Comparison of ENCODE assay signal across 10 mouse cellular contexts in genomic region chr14:22907221-22907620, GRCm38 (mm10).
DNase-seq lines count a peak whose midpoint lies in the region; ATAC-seq lines count a peak whose summit lies in the region.
"Had no signal": no experiment of that assay in that cellular context is flagged by ENCODE, and none has a peak within 500 bp of the region (broad histone marks: within the 10 kb centered on the region; RNA-seq: fewer than 3 reads in every experiment).

No protein-coding gene starts in this region.

- H3K36me3 ChIP-seq in kidney, embryonic 16.5 days (ENCODE audit: insufficient read depth, low read length): no peaks in the 10 kb centered on the region
- H3K36me3 ChIP-seq in hindbrain, embryonic 15.5 days: no peaks in the 10 kb centered on the region
- no peaks in the 10 kb centered on the region for H3K36me3 ChIP-seq in neural tube, embryonic 11.5 days (ENCODE audit: control insufficient read depth, insufficient read depth, low read length)
- H3K36me3 ChIP-seq: heart, embryonic 13.5 days had no signal

- 0 out of 2 replicates have a peak, but pooled peaks have one; percentile 33 for ATAC-seq in kidney, embryonic 16.5 days (ENCODE audit: low FRiP score, low TSS enrichment)
- peak; percentile 58; the same call in 1 of the 2 replicates for ATAC-seq in hindbrain, embryonic 15.5 days (ENCODE audit: low FRiP score, low read depth)
- ATAC-seq in neural tube, embryonic 11.5 days (ENCODE audit: insufficient read depth, low FRiP score, low TSS enrichment): 0 out of 2 replicates have a peak, but pooled peaks have one; percentile 48

- no peak for DNase-seq in kidney, adult 8-10 months
- DNase-seq in embryo, embryonic 10.5 days (ENCODE audit: low spot score): peak; percentile 73
- DNase-seq in neural tube, embryonic 11.5 days (ENCODE audit: low spot score): peak; percentile 42
- DNase-seq in right cerebral cortex, postnatal 36 days (ENCODE audit: low spot score in 2 of 2): no peak
- DNase-seq in layer of hippocampus, adult 11-12 months (ENCODE audit: low spot score): no peak
- no peak for DNase-seq in left cerebral cortex, postnatal 4 days

- peaks cover 14% of the 10 kb centered on the region; the same call in 1 of the 2 replicates for H3K4me1 ChIP-seq in kidney, embryonic 16.5 days (ENCODE audit: insufficient read depth, low read length)
- H3K4me1 ChIP-seq in hindbrain, embryonic 15.5 days (replicated peaks): peaks cover 19% of the 10 kb centered on the region
- H3K4me1 ChIP-seq in neural tube, embryonic 11.5 days (ENCODE audit: control insufficient read depth, insufficient read depth, low read length): peaks cover 14% of the 10 kb centered on the region

- no peak overlapping the region for H3K9ac ChIP-seq in kidney, embryonic 16.5 days (replicated peaks; ENCODE audit: low read length)
- H3K9ac ChIP-seq in hindbrain, embryonic 15.5 days: no peak overlapping the region
- no peak overlapping the region for H3K9ac ChIP-seq in neural tube, embryonic 11.5 days (ENCODE audit: low read length)
- H3K9ac ChIP-seq: forebrain, postnatal 0 days; heart, embryonic 13.5 days had no signal

- H3K27me3 ChIP-seq in kidney, embryonic 16.5 days (ENCODE audit: insufficient read depth, low read length): no peaks in the 10 kb centered on the region
- no peaks in the 10 kb centered on the region for H3K27me3 ChIP-seq in hindbrain, embryonic 15.5 days
- H3K27me3 ChIP-seq in neural tube, embryonic 11.5 days (ENCODE audit: control insufficient read depth, insufficient read depth, low read length): no peaks in the 10 kb centered on the region
- H3K27me3 ChIP-seq: heart, embryonic 13.5 days had no signal

- H3K27ac ChIP-seq in kidney, embryonic 16.5 days (ENCODE audit: low read length): no peak overlapping the region
- H3K27ac ChIP-seq in hindbrain, embryonic 15.5 days (replicated peaks): peak overlapping the region; percentile 49
- no peak overlapping the region; the same call in 1 of the 2 replicates for H3K27ac ChIP-seq in neural tube, embryonic 11.5 days (ENCODE audit: low read depth, low read length)
- H3K27ac ChIP-seq: heart, embryonic 13.5 days had no signal

- no peak overlapping the region for H3K4me2 ChIP-seq in kidney, embryonic 16.5 days (replicated peaks; ENCODE audit: low read depth, low read length)
- H3K4me2 ChIP-seq in hindbrain, embryonic 15.5 days: no peak overlapping the region
- no peak overlapping the region for H3K4me2 ChIP-seq in neural tube, embryonic 11.5 days (ENCODE audit: low read depth)
- H3K4me2 ChIP-seq: heart, embryonic 13.5 days had no signal

- H3K4me3 ChIP-seq in kidney, embryonic 16.5 days (ENCODE audit: low read length): no peak overlapping the region
- H3K4me3 ChIP-seq in hindbrain, embryonic 15.5 days: no peak overlapping the region
- H3K4me3 ChIP-seq in neural tube, embryonic 11.5 days (ENCODE audit: low read depth, low read length): no peak overlapping the region
- H3K4me3 ChIP-seq: heart, embryonic 13.5 days had no signal

- no peaks in the 10 kb centered on the region for H3K9me3 ChIP-seq in kidney, embryonic 16.5 days (ENCODE audit: low read length)
- H3K9me3 ChIP-seq in hindbrain, embryonic 15.5 days: no peaks in the 10 kb centered on the region
- H3K9me3 ChIP-seq in neural tube, embryonic 11.5 days (ENCODE audit: control insufficient read depth, low read length): no peaks in the 10 kb centered on the region
- H3K9me3 ChIP-seq: heart, embryonic 13.5 days had no signal

- intact Hi-C loops in left cerebral cortex, postnatal 4 days (cut with DNase I): no loop called here

- 52% methylated on average over 4 of the region's 4 CpGs for whole genome bisulfite sequencing in kidney, embryonic 16.5 days
- WGBS in hindbrain, embryonic 15.5 days: 37% methylated on average over 4 of the region's 4 CpGs
- WGBS in neural tube, embryonic 11.5 days: 34% methylated on average over 4 of the region's 4 CpGs

Comparison
In these comparisons a context has a peak if more than half of its experiments do, and no peak if none do; other contexts are left out.
1. DNase-seq: peak in embryo, embryonic 10.5 days (single experiment) and neural tube, embryonic 11.5 days (single experiment); none in kidney, adult 8-10 months (0 of 2), right cerebral cortex, postnatal 36 days (0 of 2), layer of hippocampus, adult 11-12 months (single experiment) and left cerebral cortex, postnatal 4 days (single experiment).
2. Peak in every context shown above with its lines, with median percentiles within 50 percentile points of each other: ATAC-seq.